In genomic region chr19:34382551-34382950, GRCm38 (mm10) we compare ENCODE assay signal across 15 mouse cellular contexts.
DNase-seq lines count a peak whose midpoint lies in the region; ATAC-seq lines count a peak whose summit lies in the region.
"Had no signal": no experiment of that assay in that cellular context is flagged by ENCODE, and none has a peak within 500 bp of the region (broad histone marks: within the 10 kb centered on the region; RNA-seq: fewer than 3 reads in every experiment).

No protein-coding gene starts in this region.

- no peak for ATAC-seq in megakaryocyte-erythroid progenitor cell, adult 5-6 weeks (replicated peaks; ENCODE audit: low FRiP score, low TSS enrichment, poor library complexity, severe bottlenecking)
- ATAC-seq: liver, embryonic 12.5 days; midbrain, embryonic 13.5 days had no signal

- intact Hi-C loops in heart, postnatal 25 days (cut with DNase I): no loop called here

- DNase-seq in heart, adult 9 months (ENCODE audit: low spot score in 2 of 2): peak; percentile 54 to 55
- DNase-seq in heart, postnatal 25 days (ENCODE audit: low spot score): no peak
- peak; percentile 37 for DNase-seq in Muller cell, postnatal 12 days (ENCODE audit: inconsistent ontology term)
- DNase-seq in lung, adult 18-20 months: peak; percentile 30 to 53
- peak; percentile 17 to 31 for DNase-seq in lung, postnatal 4 days
- DNase-seq in embryo, embryonic 10.5 days (ENCODE audit: low spot score): no peak
- DNase-seq in layer of hippocampus, adult 11-12 months (ENCODE audit: low spot score): no peak
- DNase-seq: B cell, adult 2 months; cerebellum, adult 9-11 months; gastrocnemius, postnatal 14 days; kidney, adult 8-10 months; thymus, postnatal 4 days had no signal

Comparison
In these comparisons a context has a peak if more than half of its experiments do, and no peak if none do; other contexts are left out.
1. DNase-seq: peak in heart, adult 9 months (2 of 2), Muller cell, postnatal 12 days (single experiment), lung, adult 18-20 months (2 of 2) and lung, postnatal 4 days (2 of 2); none in heart, postnatal 25 days (single experiment), embryo, embryonic 10.5 days (single experiment) and layer of hippocampus, adult 11-12 months (single experiment).